Mouse (Mus musculus): ENCODE results near the gene BC147527. TPM values are rescaled to one million over a fixed set of nuclear protein-coding genes. Genes with fewer than 3 reads are reported as not detected.
"Not testable (repeated sequence)": the region's sequence is repeated elsewhere in the genome, so short reads cannot be mapped to it uniquely, and the experiment has no call there.

Gene BC147527
- total RNA-seq (2021): not detected

DNA sequence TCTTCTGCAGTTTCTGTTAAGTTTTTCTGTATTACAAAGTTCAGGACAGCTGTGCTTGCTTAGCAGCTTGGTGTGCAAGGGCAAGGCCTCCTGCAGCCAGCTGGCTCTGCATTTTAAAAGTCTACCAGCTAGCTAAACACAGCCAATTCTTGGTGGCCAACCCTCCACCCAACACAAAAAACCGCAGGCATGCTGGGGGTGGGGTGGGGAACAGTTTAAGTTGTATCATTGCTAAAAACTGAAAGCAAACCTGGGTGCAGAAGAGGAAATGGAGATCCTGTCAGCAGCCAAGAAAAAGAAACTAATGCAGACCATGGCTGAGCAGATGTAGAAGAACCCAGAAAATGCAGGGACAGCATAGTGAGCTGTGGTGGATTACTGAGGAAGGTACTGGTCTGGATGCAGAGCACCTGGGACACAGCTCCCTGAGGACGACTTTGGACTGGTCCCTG, at the start of gene BC147527:
Gene BC147527 (plus strand): TSS at position 402 of the 452 bp plus-strand sequence.
- intact Hi-C loops (cut with DNase I): no loop called here

DNA sequence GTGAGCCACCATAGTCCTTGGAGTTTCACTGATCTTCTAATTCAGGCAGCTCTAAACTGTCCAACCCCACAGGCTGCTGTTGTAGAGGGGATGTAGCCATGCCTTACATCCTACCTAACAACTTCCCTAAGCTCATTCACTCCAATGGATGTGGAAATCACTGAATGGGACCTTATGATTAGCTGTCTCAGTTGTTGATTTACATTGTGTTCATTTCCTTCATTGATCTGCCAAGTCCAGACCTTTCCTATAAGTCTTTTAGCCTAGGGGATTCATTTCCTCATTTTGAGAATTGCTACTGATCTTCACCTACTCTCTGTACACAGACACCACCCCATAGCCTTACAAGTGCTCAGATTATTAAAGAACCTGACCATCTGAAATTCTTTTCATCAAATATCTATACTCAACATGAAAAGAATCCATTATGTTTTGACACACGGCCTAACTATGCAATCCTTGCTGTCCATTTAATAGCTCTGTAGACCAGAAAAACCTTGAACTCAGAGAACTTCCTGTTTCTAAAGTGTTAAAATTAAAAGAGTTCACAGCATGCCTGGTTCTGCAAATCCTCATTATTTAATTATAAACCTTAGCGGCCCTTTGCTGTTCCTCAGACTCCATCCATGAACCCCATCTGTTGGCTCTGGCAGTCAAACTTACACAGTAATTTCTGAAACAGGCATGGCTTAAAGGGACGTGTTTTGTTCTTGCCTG, 48.8 kb upstream of the BC147527 start:
- intact Hi-C loops (cut with DNase I); DNase-seq (ENCODE audit: low spot score in 2 of 2): not testable (repeated sequence)

More for the DNA sequence above, at the start of gene BC147527:
- no peak for DNase-seq (ENCODE audit: low spot score in 2 of 2)

DNA sequence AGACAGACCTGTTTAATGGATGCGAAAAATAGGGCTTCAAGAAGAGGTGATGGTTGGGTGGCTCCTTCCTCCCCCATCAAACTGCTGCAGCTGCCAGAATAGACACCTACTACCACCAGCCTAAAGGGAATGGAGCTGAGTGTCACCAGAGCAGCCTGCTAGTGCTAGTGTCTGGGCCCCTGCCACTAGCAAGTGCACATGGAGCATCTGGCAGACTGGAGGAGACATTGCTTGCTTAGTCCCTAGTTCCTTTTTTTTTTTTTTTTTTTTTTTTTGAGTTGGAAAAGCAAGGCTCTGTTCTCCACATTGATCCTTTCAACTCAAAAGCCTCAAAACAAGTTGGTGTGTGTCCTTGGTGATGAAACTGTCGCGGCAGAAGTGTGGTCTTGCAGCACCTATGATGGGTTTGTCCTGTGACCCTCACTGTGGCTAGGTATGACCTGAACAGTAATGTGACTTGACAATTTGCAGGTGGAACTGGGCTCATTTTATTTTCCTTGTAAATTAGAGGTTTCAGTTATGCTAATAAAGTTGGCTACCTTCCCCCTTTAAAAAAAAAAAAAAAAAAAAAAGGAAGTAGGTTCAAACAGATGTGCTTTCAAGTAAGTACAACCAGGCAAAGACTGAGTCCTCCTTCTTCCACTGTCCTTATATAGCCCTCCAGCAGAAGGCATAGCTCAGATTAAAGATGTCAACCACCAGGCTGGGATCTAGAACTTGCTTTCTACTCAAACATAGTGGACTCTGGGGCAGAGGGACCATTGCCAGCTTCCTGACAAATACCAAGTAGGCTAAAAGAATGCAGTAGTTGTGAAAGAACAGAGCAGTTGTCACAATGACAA, 41.2 kb upstream of the BC147527 start:
- DNase-seq (ENCODE audit: low spot score in 2 of 2); intact Hi-C loops (cut with DNase I): not testable (repeated sequence)

GRCm38 (mm10) chr13:120259718-120260117, 40.5 kb upstream of the BC147527 start:
- DNase-seq (ENCODE audit: low spot score in 2 of 2); intact Hi-C loops (cut with DNase I): not testable (repeated sequence)

DNA sequence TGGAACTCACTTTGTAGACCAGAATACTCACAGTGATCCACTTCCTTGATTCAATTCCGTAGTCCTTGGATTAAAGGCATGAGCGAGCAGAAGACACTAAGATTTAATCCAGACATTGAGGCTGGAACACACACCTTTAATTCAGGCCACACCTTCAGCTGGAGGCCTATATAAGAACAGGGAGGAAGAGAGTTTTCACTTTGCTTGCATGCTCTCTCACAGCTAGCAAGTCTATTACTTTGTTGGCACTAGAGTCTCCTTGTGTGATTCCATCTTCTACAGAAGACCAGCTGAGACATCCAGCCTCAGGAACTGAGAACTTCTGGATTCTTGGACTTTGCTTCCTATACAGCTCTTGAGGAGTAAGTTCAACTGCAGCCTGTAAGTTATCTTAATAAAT, 37.3 kb upstream of the BC147527 start, which contains the start of gene AF067061:
Gene AF067061 (plus strand): TSS at position 245 of the 400 bp plus-strand sequence.
- intact Hi-C loops (cut with DNase I); DNase-seq (ENCODE audit: low spot score in 2 of 2): not testable (repeated sequence)

- DNase-seq (ENCODE audit: low spot score in 2 of 2); intact Hi-C loops (cut with DNase I): not testable (repeated sequence)
These were observed 22.4 kb upstream of the BC147527 start for GRCm38 (mm10) chr13:120277837-120278236.

DNA sequence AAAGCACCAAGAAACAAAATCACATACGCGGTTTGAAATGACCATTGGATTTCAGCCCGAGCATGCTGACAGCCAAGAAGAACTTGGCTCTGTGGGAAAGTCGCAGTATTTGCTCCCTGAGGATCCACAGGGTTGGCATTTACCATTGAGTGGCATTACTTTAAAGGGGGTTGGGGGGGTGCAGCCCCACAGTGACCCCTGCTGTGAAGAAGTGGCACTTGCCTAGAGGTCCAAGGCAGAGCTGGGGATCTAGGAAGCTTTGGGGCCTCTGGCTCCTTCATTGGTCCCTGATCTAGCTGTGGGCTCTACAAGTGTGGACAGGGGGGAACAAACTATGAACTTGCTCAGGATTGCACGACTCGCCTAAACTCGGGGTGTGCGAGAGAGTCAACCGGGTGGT, 21.4 kb upstream of the BC147527 start:
- DNase-seq (ENCODE audit: low spot score in 2 of 2): no peak
- intact Hi-C loops (cut with DNase I): no loop called here

- DNase-seq (ENCODE audit: low spot score in 2 of 2): no peak
- intact Hi-C loops (cut with DNase I): no loop called here
These were observed 783 bp upstream of the BC147527 start for GRCm38 (mm10) chr13:120299324-120299894.

DNA sequence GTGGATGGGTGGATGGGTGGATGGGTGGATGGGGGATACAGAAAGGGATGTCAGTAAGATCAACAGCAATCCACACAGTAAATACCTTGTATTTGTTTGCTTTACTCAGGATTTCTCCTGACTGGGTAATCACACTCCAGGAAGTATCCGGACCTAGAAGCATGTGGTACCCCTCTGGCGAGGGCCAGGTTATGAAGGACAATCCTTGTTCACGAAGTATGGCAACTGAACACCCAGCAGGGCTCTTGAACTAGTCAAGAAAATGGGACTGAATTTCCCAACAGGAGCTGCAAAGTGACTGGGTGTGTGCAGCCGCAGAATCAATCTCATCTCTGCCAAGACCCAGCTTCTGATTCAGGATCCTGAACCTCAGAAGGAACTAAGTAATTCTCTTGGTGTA, 661 bp downstream of the BC147527 start:
- DNase-seq (ENCODE audit: low spot score in 2 of 2): no peak
- intact Hi-C loops (cut with DNase I): no loop called here

GRCm38 (mm10) chr13:120310749-120311148, 10.6 kb downstream of the BC147527 start:
- intact Hi-C loops (cut with DNase I): no loop called here
- no peak for DNase-seq (ENCODE audit: low spot score in 2 of 2)

- no peak for DNase-seq (ENCODE audit: low spot score in 2 of 2)
- intact Hi-C loops (cut with DNase I): no loop called here
These were observed 13.4 kb downstream of the BC147527 start for GRCm38 (mm10) chr13:120313584-120313983.

DNA sequence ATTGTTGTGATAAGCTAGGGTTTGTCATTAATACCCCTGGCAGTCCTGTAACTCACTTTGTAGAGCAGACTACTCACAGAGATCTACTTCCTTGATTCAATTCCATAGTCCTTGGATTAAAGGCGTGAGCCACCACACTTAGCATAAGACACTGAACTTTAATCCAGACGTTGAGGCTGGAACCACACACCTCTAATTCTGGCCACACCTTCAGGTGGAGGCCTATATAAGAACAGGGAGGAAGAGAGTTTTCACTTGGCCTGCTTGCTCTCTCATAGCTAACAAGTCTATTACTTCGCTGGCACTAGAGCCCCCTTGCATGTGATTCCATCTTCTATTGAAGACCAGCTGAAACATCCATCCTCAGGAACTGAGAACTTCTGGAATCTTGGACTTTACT, 16.4 kb downstream of the BC147527 start, which contains the start of gene Tcstv3:
Gene Tcstv3 (plus strand): TSS at position 301 of the 400 bp plus-strand sequence.
- DNase-seq (ENCODE audit: low spot score in 2 of 2); intact Hi-C loops (cut with DNase I): not testable (repeated sequence)

GRCm38 (mm10) chr13:120320183-120320582, 20.0 kb downstream of the BC147527 start:
- no peak for DNase-seq (ENCODE audit: low spot score in 2 of 2)
- intact Hi-C loops (cut with DNase I): no loop called here

- DNase-seq (ENCODE audit: low spot score in 2 of 2): no peak
- intact Hi-C loops (cut with DNase I): no loop called here
These were observed 20.5 kb downstream of the BC147527 start for GRCm38 (mm10) chr13:120320721-120321120.

Other genes starting within 250 kb of the BC147527 start
- under 1 TPM in 1 of 2 experiments, not detected in 1; 0.20 TPM for gene Gm21188, start 248.2 kb upstream of the BC147527 start, total RNA-seq (2021)
- gene Gm20767, start 160.1 kb upstream of the BC147527 start, total RNA-seq (2021): not detected
- gene Gm21818, start 128.0 kb upstream of the BC147527 start, total RNA-seq (2021): not detected
- not detected for gene Gm21762, start 84.4 kb upstream of the BC147527 start, total RNA-seq (2021)
- not detected for gene Gm21731, start 61.3 kb upstream of the BC147527 start, total RNA-seq (2021)
- gene AF067061, start 37.3 kb upstream of the BC147527 start, total RNA-seq (2021): not detected
- not detected for gene Tcstv3, start 16.5 kb downstream of the BC147527 start, total RNA-seq (2021)

Measured in left cerebral cortex, postnatal 36 days (tissue).